Comparison of ENCODE assay signal across 17 mouse cellular contexts in genomic region chr8:11746850-11747600, GRCm38 (mm10). TPM values are rescaled to one million over a fixed set of nuclear protein-coding genes. Genes with fewer than 3 reads are reported as not detected.
DNase-seq lines count a peak whose midpoint lies in the region; ATAC-seq and TF ChIP-seq lines count a peak whose summit lies in the region.
"Had no signal": no experiment of that assay in that cellular context is flagged by ENCODE, and none has a peak within 500 bp of the region (broad histone marks: within the 10 kb centered on the region; RNA-seq: fewer than 3 reads in every experiment).

No protein-coding gene starts in this region.

- intact Hi-C loops in gastrocnemius, adult 2 months (cut with DNase I): no loop called here

- peak overlapping the region; percentile 63 for H3K27ac ChIP-seq in gastrocnemius, adult 2 months
- H3K27ac ChIP-seq: embryonic facial prominence, embryonic 12.5 days; forebrain, embryonic 12.5 days; left cerebral cortex, adult 2 months; midbrain, embryonic 15.5 days; neural tube, embryonic 12.5 days had no signal

- 0 out of 2 replicates have a peak, but pooled peaks have one; percentile 9 for ATAC-seq in granulocyte monocyte progenitor cell, adult 5-6 weeks (replicated peaks; ENCODE audit: poor library complexity, severe bottlenecking)

- H3K4me3 ChIP-seq in gastrocnemius, adult 2 months: no peak overlapping the region
- H3K4me3 ChIP-seq: embryonic facial prominence, embryonic 12.5 days; forebrain, embryonic 12.5 days; left cerebral cortex, adult 2 months; limb, embryonic 15.5 days; midbrain, embryonic 15.5 days; neural tube, embryonic 12.5 days had no signal

- TF ChIP-seq CTCF in gastrocnemius, adult 2 months (IDR thresholded peaks at IDR 0.05): no peak

- no peak for DNase-seq in gastrocnemius, adult 2 months
- no peak for DNase-seq in gastrocnemius, postnatal 10 days
- peak; percentile 25 for DNase-seq in heart, postnatal 4 days
- peak; percentile 36 for DNase-seq in kidney, postnatal 10 days
- no peak for DNase-seq in spleen, adult 18-20 months
- DNase-seq in spleen, postnatal 10 days (ENCODE audit: low spot score in 2 of 2): no peak
- DNase-seq in layer of hippocampus, adult 8-10 months (ENCODE audit: low spot score in 2 of 2): no peak
- DNase-seq: adrenal gland, adult 8-10 months; cerebellum, postnatal 25 days; gastrocnemius, postnatal 25 days had no signal

RNA-seq across cellular contexts. Expression of gene Arhgef7, which starts 19.5 kb away (rescaled TPM):
- 10 to 100 TPM; 30.3 to 50.9 TPM for total RNA-seq in gastrocnemius, adult 2 months (2021)
- total RNA-seq in gastrocnemius, postnatal 10 days (2021): 10 to 100 TPM; 76.7 to 84.2 TPM
- total RNA-seq in granulocyte monocyte progenitor cell, adult 5-6 weeks (2014; fragmentation: Nextera tagmentation): 33.9 and 40.2 TPM in 2 replicates
- 14.4 and 19.8 TPM in 2 replicates for total RNA-seq in granulocyte monocyte progenitor cell, adult 5-6 weeks (2017)
- total RNA-seq in heart, postnatal 4 days (2021): 100 to 1,000 TPM; 209 to 213 TPM
- total RNA-seq in layer of hippocampus, adult 8-10 months (2022): 100 to 1,000 TPM; 103 to 127 (median 110) TPM

RNA-seq across cellular contexts. Expression of gene 1700016D06Rik, which starts 46.2 kb away (rescaled TPM):
- not detected for total RNA-seq in gastrocnemius, adult 2 months (2021)
- not detected for total RNA-seq in gastrocnemius, postnatal 10 days (2021)
- total RNA-seq in granulocyte monocyte progenitor cell, adult 5-6 weeks (2014; fragmentation: Nextera tagmentation): not detected in 2 replicates
- not detected in 2 replicates for total RNA-seq in granulocyte monocyte progenitor cell, adult 5-6 weeks (2017)
- total RNA-seq in heart, postnatal 4 days (2021): not detected
- total RNA-seq in layer of hippocampus, adult 8-10 months (2022): not detected
- total RNA-seq: adrenal gland, adult 8-10 months; gastrocnemius, postnatal 25 days; left cerebral cortex, adult 2 months had no signal

Comparison
In these comparisons a context has a peak if more than half of its experiments do, and no peak if none do; other contexts are left out.
1. DNase-seq: peak in heart, postnatal 4 days (single experiment) and kidney, postnatal 10 days (single experiment); none in gastrocnemius, adult 2 months (single experiment), gastrocnemius, postnatal 10 days (single experiment), spleen, adult 18-20 months (0 of 2), spleen, postnatal 10 days (0 of 2) and layer of hippocampus, adult 8-10 months (0 of 2).